Mouse (Mus musculus) midbrain, embryonic 11.5 days (tissue): ENCODE results near the gene Cfap99. TPM values are rescaled to one million over a fixed set of nuclear protein-coding genes. Genes with fewer than 3 reads are reported as not detected.

Source experiments
- ATAC-seq: fragments of 200-750 bp; cut with Nextera tagmentation; 2 replicates; pipeline ENCODE4 v1.8.0; 2017; ENCODE audit warnings: moderate TSS enrichment, moderate library complexity; ENCODE audit not compliant: low FRiP score
- DNase-seq: peaks from one replicate; pipeline ENCODE4 v3.0.0; 2015; ENCODE audit warnings: low spot score; ENCODE audit errors: missing footprints
- H3K27ac ChIP-seq: fragments of 300-500 bp; sonication (generic); 2 replicates; pipeline ENCODE4 v1.5.1; 2014; ENCODE audit warnings: low read depth, low read length
- H3K27me3 ChIP-seq: fragments of 300-500 bp; sonication (generic); 2 replicates; pipeline ENCODE4 v1.6.1; 2014; ENCODE audit warnings: mild to moderate bottlenecking, low read length, moderate library complexity, mixed read lengths; ENCODE audit not compliant: control insufficient read depth, insufficient read depth
- H3K36me3 ChIP-seq: fragments of 300-500 bp; sonication (generic); 2 replicates; pipeline ENCODE4 v1.6.1; 2014; ENCODE audit warnings: mild to moderate bottlenecking, low read length, moderate library complexity, mixed read lengths; ENCODE audit not compliant: control insufficient read depth, insufficient read depth
- H3K4me1 ChIP-seq: fragments of 300-500 bp; sonication (generic); 2 replicates; pipeline ENCODE4 v1.6.1; 2014; ENCODE audit warnings: low read length; ENCODE audit not compliant: control insufficient read depth, insufficient read depth
- H3K4me2 ChIP-seq: fragments of 300-500 bp; sonication (generic); 2 replicates; pipeline ENCODE4 v1.6.1; 2014; ENCODE audit warnings: mild to moderate bottlenecking, moderate library complexity
- H3K4me3 ChIP-seq: fragments of 300-500 bp; sonication (generic); 2 replicates; pipeline ENCODE4 v1.5.1; 2014; ENCODE audit warnings: low read depth, low read length
- H3K9ac ChIP-seq: fragments of 300-500 bp; sonication (generic); 2 replicates; pipeline ENCODE4 v1.6.1; 2014; ENCODE audit warnings: low read length
- H3K9me3 ChIP-seq: fragments of 300-500 bp; sonication (generic); 2 replicates; pipeline ENCODE4 v1.6.1; 2016; ENCODE audit warnings: low read length; ENCODE audit not compliant: control insufficient read depth
- WGBS: fragments of 180-500 bp; shearing (Covaris S2); extraction: QIAGEN DNeasy Blood & Tissue Kit; methylation state at CpG from one replicate; pipeline ENCODE4 v1.1.7; 2014; 5-methylcytosine and 5-hydroxymethylcytosine counted together
- polyA plus RNA-seq: library from polyadenylated mRNA; unstranded; fragments of >200 nt; fragmentation: Nextera tagmentation; extraction: Ambion mirVana; gene quantifications from 2 replicates; pipeline ENCODE4 v1.2.1, GENCODE M21; 2014

The Cfap99 gene
- 0.16 TPM in 1 of 2 replicates, not detected in the other for polyA plus RNA-seq

- Histone ChIP-seq H3K4me1 (peaks cover 12% of the 10 kb centered on the region; the same call in 1 of the 2 replicates), H3K36me3 (no peaks in the 10 kb centered on the region), H3K27me3 (peaks cover 27% of the 10 kb centered on the region), H3K4me2 (peak within 1 kb of the TSS; percentile 93), H3K9me3 (no peaks in the 10 kb centered on the region), H3K9ac (peak within 1 kb of the TSS; percentile 54), H3K4me3 (peak within 1 kb of the TSS; percentile 66), H3K27ac (no peak within 1 kb of the TSS)
- under 1% methylated on average over 75 of the region's 83 CpGs for WGBS
- DNase-seq (peak; percentile 98), ATAC-seq (peak; percentile 98)
Measured at GRCm38 (mm10) chr5:34288154-34288716, at the start of gene Cfap99, which contains the start of gene Zfyve28. TSS of gene Cfap99 (plus strand) at chr5:34288600. TSS of gene Zfyve28 (minus strand) at chr5:34288449.

- Histone ChIP-seq H3K27me3 (no peaks in the 10 kb centered on the region), H3K4me1 (no peaks in the 10 kb centered on the region), H3K4me3 (no peak overlapping the region), H3K9me3 (no peaks in the 10 kb centered on the region), H3K4me2 (no peak overlapping the region), H3K9ac (no peak overlapping the region), H3K27ac (no peak overlapping the region), H3K36me3 (no peaks in the 10 kb centered on the region)
- 62% methylated on average over 15 of the region's 15 CpGs for WGBS
- no peak for DNase-seq
- no peak for ATAC-seq
Measured at GRCm38 (mm10) chr5:34242224-34242963, 46.0 kb upstream of the Cfap99 start.

- H3K27ac ChIP-seq: no peak overlapping the region
- no peaks in the 10 kb centered on the region for H3K4me1 ChIP-seq
- no peak overlapping the region for H3K4me3 ChIP-seq
- H3K9me3 ChIP-seq: no peaks in the 10 kb centered on the region
- no peaks in the 10 kb centered on the region for H3K27me3 ChIP-seq
- DNase-seq: no peak
- H3K9ac ChIP-seq: no peak overlapping the region
- H3K4me2 ChIP-seq: no peak overlapping the region
- 87% methylated on average over 5 of the region's 5 CpGs for WGBS
- ATAC-seq: no peak
- H3K36me3 ChIP-seq: no peaks in the 10 kb centered on the region
Measured at GRCm38 (mm10) chr5:34243062-34243461, 45.3 kb upstream of the Cfap99 start.

GRCm38 (mm10) chr5:34246443-34246842, 42.0 kb upstream of the Cfap99 start:
- Histone ChIP-seq H3K27me3 (no peaks in the 10 kb centered on the region), H3K9me3 (no peaks in the 10 kb centered on the region), H3K4me3 (no peak overlapping the region), H3K27ac (no peak overlapping the region), H3K36me3 (no peaks in the 10 kb centered on the region), H3K9ac (no peak overlapping the region), H3K4me2 (no peak overlapping the region), H3K4me1 (no peaks in the 10 kb centered on the region)
- DNase-seq: no peak
- ATAC-seq: no peak
- WGBS: 89% methylated on average over 3 of the region's 3 CpGs

- WGBS: 86% methylated on average over 4 of the region's 4 CpGs
- ATAC-seq: no peak
- no peak overlapping the region for H3K9ac ChIP-seq
- no peak overlapping the region for H3K4me3 ChIP-seq
- H3K9me3 ChIP-seq: no peaks in the 10 kb centered on the region
- no peaks in the 10 kb centered on the region for H3K36me3 ChIP-seq
- H3K4me1 ChIP-seq: 0 out of 2 replicates have a peak, but pooled peaks cover 2% of the 10 kb centered on the region
- no peak overlapping the region for H3K27ac ChIP-seq
- H3K27me3 ChIP-seq: no peaks in the 10 kb centered on the region
- H3K4me2 ChIP-seq: no peak overlapping the region
- DNase-seq: no peak
Measured at GRCm38 (mm10) chr5:34249132-34249531, 39.3 kb upstream of the Cfap99 start.

GRCm38 (mm10) chr5:34250090-34250489, 38.3 kb upstream of the Cfap99 start:
- WGBS: 84% methylated on average over 3 of the region's 3 CpGs
- no peaks in the 10 kb centered on the region for H3K9me3 ChIP-seq
- no peak for DNase-seq

GRCm38 (mm10) chr5:34251794-34252193, 36.6 kb upstream of the Cfap99 start:
- H3K36me3 ChIP-seq: no peaks in the 10 kb centered on the region
- no peak overlapping the region for H3K4me3 ChIP-seq
- no peak overlapping the region for H3K27ac ChIP-seq
- no peaks in the 10 kb centered on the region for H3K9me3 ChIP-seq
- H3K4me1 ChIP-seq: 0 out of 2 replicates have a peak, but pooled peaks cover 2% of the 10 kb centered on the region
- H3K27me3 ChIP-seq: no peaks in the 10 kb centered on the region
- no peak for ATAC-seq
- H3K4me2 ChIP-seq: no peak overlapping the region
- WGBS: 61% methylated on average over 4 of the region's 4 CpGs
- no peak for DNase-seq
- no peak overlapping the region for H3K9ac ChIP-seq

More at GRCm38 (mm10) chr5:34250090-34250489, 38.3 kb upstream of the Cfap99 start:
- H3K27me3 ChIP-seq: no peaks in the 10 kb centered on the region
- no peak overlapping the region for H3K27ac ChIP-seq
- 0 out of 2 replicates have a peak, but pooled peaks cover 2% of the 10 kb centered on the region for H3K4me1 ChIP-seq
- H3K4me2 ChIP-seq: no peak overlapping the region
- H3K9ac ChIP-seq: no peak overlapping the region
- ATAC-seq: no peak
- no peaks in the 10 kb centered on the region for H3K36me3 ChIP-seq
- no peak overlapping the region for H3K4me3 ChIP-seq

- ATAC-seq (no peak), DNase-seq (no peak)
- Histone ChIP-seq H3K27ac (no peak overlapping the region), H3K4me3 (no peak overlapping the region), H3K27me3 (no peaks in the 10 kb centered on the region), H3K9ac (no peak overlapping the region), H3K9me3 (no peaks in the 10 kb centered on the region), H3K4me1 (0 out of 2 replicates have a peak, but pooled peaks cover 2% of the 10 kb centered on the region), H3K4me2 (no peak overlapping the region), H3K36me3 (no peaks in the 10 kb centered on the region)
- 64% methylated on average over 4 of the region's 4 CpGs for WGBS
Measured at GRCm38 (mm10) chr5:34252307-34252966, 36.0 kb upstream of the Cfap99 start.
